Mouse (Mus musculus): ENCODE results near the gene Atg9b. TPM values are rescaled to one million over a fixed set of nuclear protein-coding genes. Genes with fewer than 3 reads are reported as not detected.
A peak's percentile ranks its signal among the peaks of the same experiment; 100 is the strongest.

The Atg9b gene
- polyA plus RNA-seq (2012; fragmentation: generic; extraction: Trizol) = 4.0 TPM

DNA sequence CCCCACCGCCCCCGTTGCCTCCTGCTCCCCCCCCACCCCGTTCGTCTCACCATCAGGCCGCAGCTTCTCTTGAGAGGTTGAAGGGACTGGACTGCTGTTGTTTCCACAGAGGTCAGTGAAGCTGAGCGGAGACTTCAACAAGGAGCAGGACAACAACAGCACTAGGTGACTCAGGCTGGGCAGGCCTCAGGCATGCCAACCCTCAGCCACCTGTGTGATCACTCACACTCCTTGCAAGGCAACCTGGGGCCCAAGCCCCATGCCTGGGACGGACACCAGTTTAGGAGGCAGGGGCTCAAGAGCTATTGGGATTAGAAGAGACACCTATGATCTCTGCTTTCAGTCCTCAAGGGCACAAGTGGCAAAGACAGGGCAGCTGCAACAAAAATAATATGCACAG lies at the start of gene Atg9b:
Gene Atg9b (minus strand): TSS at position 280 of the 400 bp plus-strand sequence.
- Histone ChIP-seq H3K27me3 (ENCODE audit: control insufficient read depth, insufficient read depth, insufficient read length) (no peaks in the 10 kb centered on the region), H3K4me3 (no peak within 1 kb of the TSS), H3K36me3 (ENCODE audit: control insufficient read depth, insufficient read depth) (no peaks in the 10 kb centered on the region), H3ac (ENCODE audit: control insufficient read depth, insufficient read length) (no peak within 1 kb of the TSS), H3K79me2 (ENCODE audit: control insufficient read depth, insufficient read depth) (no peaks in the 10 kb centered on the region), H3K4me2 (ENCODE audit: low read depth) (peak within 1 kb of the TSS; percentile 51)
- TF ChIP-seq MYOD1 (IDR thresholded peaks at IDR 0.05; ENCODE audit: control insufficient read depth in 1 of 3, insufficient read length in 2 of 3, low read depth in 2 of 3) (peak in 1 of 3 experiments; percentile 66), MAX (IDR thresholded peaks at IDR 0.05; ENCODE audit: low read depth) (no peak)

- H3K36me3 ChIP-seq (ENCODE audit: control insufficient read depth, insufficient read depth) = peaks cover 35% of the 10 kb centered on the region
- no peak overlapping the region for H3ac ChIP-seq (ENCODE audit: control insufficient read depth, insufficient read length)
- TF ChIP-seq E2F4 (IDR thresholded peaks at IDR 0.05; ENCODE audit: insufficient read depth) = no peak
- peak; percentile 12 for TF ChIP-seq POLR2A (IDR thresholded peaks at IDR 0.05; ENCODE audit: insufficient read length, low read depth)
- peaks cover 14% of the 10 kb centered on the region for H3K79me2 ChIP-seq (ENCODE audit: control insufficient read depth, insufficient read depth)
- no peak overlapping the region for H3K4me3 ChIP-seq
- no peaks in the 10 kb centered on the region for H3K27me3 ChIP-seq (ENCODE audit: control insufficient read depth, insufficient read depth, insufficient read length)
- H3K4me2 ChIP-seq (ENCODE audit: low read depth) = no peak overlapping the region
Measured at GRCm38 (mm10) chr5:24441187-24441586, 49.2 kb upstream of the Atg9b start.

DNA sequence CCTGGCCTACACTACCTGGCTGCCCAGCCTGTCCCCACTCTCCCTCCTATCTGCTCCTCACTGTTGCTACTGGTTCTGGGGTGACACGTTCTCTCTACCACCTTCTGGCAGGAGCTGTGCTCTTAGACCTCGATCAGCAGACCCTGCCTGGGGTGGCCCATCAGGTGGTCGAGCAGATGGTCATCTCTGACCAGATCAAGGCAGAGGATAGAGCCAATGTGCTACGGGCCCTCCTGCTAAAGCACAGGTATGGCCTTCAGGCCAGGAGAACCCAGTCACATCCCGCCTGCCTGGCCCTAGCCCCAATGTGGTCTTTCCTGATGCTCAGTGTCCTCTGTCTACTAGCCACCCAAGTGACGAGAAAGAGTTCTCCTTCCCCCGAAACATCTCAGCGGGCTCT lies 42.0 kb upstream of the Atg9b start:
- H3K4me2 ChIP-seq (ENCODE audit: low read depth) = no peak overlapping the region
- no peak for TF ChIP-seq REST (IDR thresholded peaks at IDR 0.05; ENCODE audit: insufficient read depth, insufficient read length)
- no peak for TF ChIP-seq MYOG (IDR thresholded peaks at IDR 0.05; ENCODE audit: control insufficient read depth in 1 of 3, insufficient read depth in 1 of 3, insufficient read length in 2 of 3, low read depth in 2 of 3)
- TF ChIP-seq TCF12 (IDR thresholded peaks at IDR 0.05; ENCODE audit: insufficient read depth, poor library complexity, severe bottlenecking) = no peak
- no peak for TF ChIP-seq MAX (IDR thresholded peaks at IDR 0.05; ENCODE audit: low read depth)
- TF ChIP-seq E2F4 (IDR thresholded peaks at IDR 0.05; ENCODE audit: insufficient read depth) = no peak
- TF ChIP-seq POLR2AphosphoS2 (IDR thresholded peaks at IDR 0.05; ENCODE audit: insufficient read length, low read depth) = no peak
- TF ChIP-seq POLR2A (IDR thresholded peaks at IDR 0.05; ENCODE audit: insufficient read length, low read depth) = no peak
- no peak for TF ChIP-seq USF1 (IDR thresholded peaks at IDR 0.05; ENCODE audit: low read depth)
- TF ChIP-seq TCF3 (IDR thresholded peaks at IDR 0.05; ENCODE audit: insufficient read length, low read depth) = no peak
- no peak for TF ChIP-seq MYOD1 (IDR thresholded peaks at IDR 0.05; ENCODE audit: control insufficient read depth in 1 of 3, insufficient read length in 2 of 3, low read depth in 2 of 3)
- no peak for TF ChIP-seq CEBPB (IDR thresholded peaks at IDR 0.05; ENCODE audit: insufficient read depth, poor library complexity, severe bottlenecking)
- no peak for TF ChIP-seq SRF (IDR thresholded peaks at IDR 0.05; ENCODE audit: control insufficient read depth, insufficient read length, low read depth)
- H3ac ChIP-seq (ENCODE audit: control insufficient read depth, insufficient read length) = no peak overlapping the region
- no peaks in the 10 kb centered on the region for H3K79me2 ChIP-seq (ENCODE audit: control insufficient read depth, insufficient read depth)
- no peaks in the 10 kb centered on the region for H3K27me3 ChIP-seq (ENCODE audit: control insufficient read depth, insufficient read depth, insufficient read length)
- H3K36me3 ChIP-seq (ENCODE audit: control insufficient read depth, insufficient read depth) = peaks cover 39% of the 10 kb centered on the region
- H3K4me3 ChIP-seq = no peak overlapping the region

- no peak overlapping the region for H3K4me3 ChIP-seq
- no peak overlapping the region for H3K4me2 ChIP-seq (ENCODE audit: low read depth)
- peaks cover 20% of the 10 kb centered on the region for H3K36me3 ChIP-seq (ENCODE audit: control insufficient read depth, insufficient read depth)
- TF ChIP-seq SRF (IDR thresholded peaks at IDR 0.05; ENCODE audit: control insufficient read depth, insufficient read length, low read depth) = no peak
- no peak for TF ChIP-seq CEBPB (IDR thresholded peaks at IDR 0.05; ENCODE audit: insufficient read depth, poor library complexity, severe bottlenecking)
- no peak for TF ChIP-seq POLR2AphosphoS2 (IDR thresholded peaks at IDR 0.05; ENCODE audit: insufficient read length, low read depth)
- TF ChIP-seq USF1 (IDR thresholded peaks at IDR 0.05; ENCODE audit: low read depth) = no peak
- TF ChIP-seq REST (IDR thresholded peaks at IDR 0.05; ENCODE audit: insufficient read depth, insufficient read length) = no peak
- TF ChIP-seq MYOD1 (IDR thresholded peaks at IDR 0.05; ENCODE audit: control insufficient read depth in 1 of 3, insufficient read length in 2 of 3, low read depth in 2 of 3) = no peak
- TF ChIP-seq TCF12 (IDR thresholded peaks at IDR 0.05; ENCODE audit: insufficient read depth, poor library complexity, severe bottlenecking) = no peak
- no peak for TF ChIP-seq MYOG (IDR thresholded peaks at IDR 0.05; ENCODE audit: control insufficient read depth in 1 of 3, insufficient read depth in 1 of 3, insufficient read length in 2 of 3, low read depth in 2 of 3)
- no peak for TF ChIP-seq E2F4 (IDR thresholded peaks at IDR 0.05; ENCODE audit: insufficient read depth)
- TF ChIP-seq POLR2A (IDR thresholded peaks at IDR 0.05; ENCODE audit: insufficient read length, low read depth) = no peak
- TF ChIP-seq MAX (IDR thresholded peaks at IDR 0.05; ENCODE audit: low read depth) = no peak
- TF ChIP-seq TCF3 (IDR thresholded peaks at IDR 0.05; ENCODE audit: insufficient read length, low read depth) = no peak
- peaks cover 18% of the 10 kb centered on the region for H3K79me2 ChIP-seq (ENCODE audit: control insufficient read depth, insufficient read depth)
- no peaks in the 10 kb centered on the region for H3K27me3 ChIP-seq (ENCODE audit: control insufficient read depth, insufficient read depth, insufficient read length)
- H3ac ChIP-seq (ENCODE audit: control insufficient read depth, insufficient read length) = no peak overlapping the region
Measured at GRCm38 (mm10) chr5:24428596-24428995, 36.7 kb upstream of the Atg9b start.

DNA sequence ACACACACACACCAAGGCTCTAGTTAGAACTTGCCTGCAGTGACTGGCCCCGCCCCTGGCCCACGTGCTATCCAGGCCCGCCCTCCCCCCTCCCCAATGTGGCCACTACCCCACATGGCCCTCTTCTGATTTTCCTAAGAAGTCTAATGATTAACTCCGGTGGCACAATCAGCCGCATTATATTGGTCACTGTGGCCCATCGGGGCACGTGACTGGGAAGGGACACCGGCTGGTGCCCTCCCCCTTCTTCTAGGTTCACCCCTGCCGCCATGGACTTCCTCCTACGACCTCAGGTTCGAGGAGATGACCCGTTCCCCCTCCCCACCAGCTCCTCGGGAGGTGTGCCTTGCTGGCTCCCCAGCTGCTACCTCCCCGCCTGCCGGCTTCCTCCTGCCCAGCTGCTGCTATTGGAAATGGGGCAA lies 36.0 kb upstream of the Atg9b start:
- H3K4me2 ChIP-seq (ENCODE audit: low read depth) = no peak overlapping the region
- TF ChIP-seq POLR2AphosphoS2 (IDR thresholded peaks at IDR 0.05; ENCODE audit: insufficient read length, low read depth) = no peak
- no peak for TF ChIP-seq REST (IDR thresholded peaks at IDR 0.05; ENCODE audit: insufficient read depth, insufficient read length)
- peak in 1 of 3 experiments; percentile 61 for TF ChIP-seq MYOG (IDR thresholded peaks at IDR 0.05; ENCODE audit: control insufficient read depth in 1 of 3, insufficient read depth in 1 of 3, insufficient read length in 2 of 3, low read depth in 2 of 3)
- TF ChIP-seq POLR2A (IDR thresholded peaks at IDR 0.05; ENCODE audit: insufficient read length, low read depth) = no peak
- no peak for TF ChIP-seq SRF (IDR thresholded peaks at IDR 0.05; ENCODE audit: control insufficient read depth, insufficient read length, low read depth)
- TF ChIP-seq CEBPB (IDR thresholded peaks at IDR 0.05; ENCODE audit: insufficient read depth, poor library complexity, severe bottlenecking) = no peak
- TF ChIP-seq USF1 (IDR thresholded peaks at IDR 0.05; ENCODE audit: low read depth) = no peak
- H3K27me3 ChIP-seq (ENCODE audit: control insufficient read depth, insufficient read depth, insufficient read length) = no peaks in the 10 kb centered on the region
- peaks cover 16% of the 10 kb centered on the region for H3K36me3 ChIP-seq (ENCODE audit: control insufficient read depth, insufficient read depth)
- H3K4me3 ChIP-seq = no peak overlapping the region
- no peak overlapping the region for H3ac ChIP-seq (ENCODE audit: control insufficient read depth, insufficient read length)
- H3K79me2 ChIP-seq (ENCODE audit: control insufficient read depth, insufficient read depth) = peaks cover 21% of the 10 kb centered on the region
